Comparison of ENCODE assay signal across 25 mouse cellular contexts in the genomic region with DNA sequence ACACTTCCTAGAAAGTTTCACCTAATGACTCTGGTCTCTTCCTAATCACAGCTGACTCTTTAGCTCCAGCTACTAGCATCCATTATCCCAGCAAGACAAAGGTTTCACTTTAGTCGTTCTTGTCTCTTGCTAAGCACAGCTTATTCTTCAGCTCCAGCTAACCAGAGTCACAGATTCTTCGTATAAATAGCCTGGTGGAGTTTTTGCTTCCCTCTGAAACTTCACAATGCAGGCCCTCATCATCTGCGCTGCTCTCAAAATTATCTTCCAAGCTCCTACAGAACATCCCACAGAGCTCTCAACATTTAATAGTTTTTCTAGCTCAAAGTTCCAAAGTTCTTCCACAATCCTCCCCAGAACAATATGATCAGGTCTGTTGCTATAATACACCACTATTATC.
"Had no signal": no experiment of that assay in that cellular context is flagged by ENCODE, and none has a peak within 500 bp of the region (broad histone marks: within the 10 kb centered on the region; RNA-seq: fewer than 3 reads in every experiment).

No protein-coding gene starts in this region.

- DNase-seq: forebrain, postnatal 0 days; gastrocnemius, postnatal 14 days; gastrocnemius, postnatal 36 days; heart, adult 18-20 months; heart, postnatal 10 days; kidney, adult 11 months; kidney, adult 2 months; kidney, adult 9 months; kidney, postnatal 14 days; kidney, postnatal 36 days; layer of hippocampus, adult 9-11 months; layer of hippocampus, postnatal 36 days; left cerebral cortex, postnatal 4 days; liver; liver, embryonic 13.5 days had no signal

- H3K9me3 ChIP-seq: heart, embryonic 12.5 days; hindbrain, embryonic 13.5 days; hindbrain, embryonic 15.5 days; intestine, embryonic 15.5 days; limb, embryonic 12.5 days; liver, embryonic 13.5 days; liver, embryonic 15.5 days had no signal

- H3K4me2 ChIP-seq: heart, embryonic 12.5 days; hindbrain, embryonic 13.5 days; hindbrain, embryonic 15.5 days; intestine, embryonic 15.5 days; kidney, embryonic 15.5 days; limb, embryonic 12.5 days; liver, embryonic 11.5 days; liver, embryonic 13.5 days; liver, embryonic 15.5 days had no signal

- ATAC-seq: forebrain, postnatal 0 days; hindbrain, postnatal 0 days; intestine, embryonic 15.5 days had no signal

- H3K27me3 ChIP-seq: heart, embryonic 12.5 days; hindbrain, embryonic 15.5 days; intestine, embryonic 15.5 days; kidney, embryonic 15.5 days; liver, embryonic 13.5 days; liver, embryonic 15.5 days had no signal

- H3K36me3 ChIP-seq: heart, embryonic 12.5 days; hindbrain, embryonic 13.5 days; hindbrain, embryonic 15.5 days; intestine, embryonic 15.5 days; kidney, embryonic 15.5 days; limb, embryonic 12.5 days; liver, embryonic 13.5 days; liver, embryonic 15.5 days had no signal

- H3K4me1 ChIP-seq: intestine, embryonic 15.5 days; liver, embryonic 15.5 days had no signal

- H3K9ac ChIP-seq: forebrain, postnatal 0 days; heart, embryonic 12.5 days; hindbrain, embryonic 13.5 days; hindbrain, embryonic 15.5 days; intestine, embryonic 15.5 days; kidney, embryonic 15.5 days; limb, embryonic 12.5 days; liver, embryonic 13.5 days; liver, embryonic 15.5 days had no signal

- H3K27ac ChIP-seq: hindbrain, embryonic 13.5 days; hindbrain, embryonic 15.5 days; hindbrain, postnatal 0 days; intestine, embryonic 15.5 days; kidney, embryonic 15.5 days; kidney, postnatal 0 days; limb, embryonic 12.5 days; liver, embryonic 13.5 days; liver, embryonic 15.5 days had no signal

- H3K4me3 ChIP-seq: heart, embryonic 12.5 days; hindbrain, embryonic 13.5 days; hindbrain, embryonic 15.5 days; intestine, embryonic 15.5 days; kidney, embryonic 15.5 days; limb, embryonic 12.5 days; liver, embryonic 13.5 days; liver, embryonic 15.5 days had no signal
